Mouse (Mus musculus) spleen, adult 2 months (tissue): ENCODE measurements around the gene Rdh19. TPM values are rescaled to one million over a fixed set of nuclear protein-coding genes. Genes with fewer than 3 reads are reported as not detected.
"Not testable (repeated sequence)": the region's sequence is repeated elsewhere in the genome, so short reads cannot be mapped to it uniquely, and the experiment has no call there.

Experiments used
- DNase-seq, 2 experiments: peaks; one replicate each; pipeline versions ENCODE4 v3.0.0 to v3.0.0-alpha.2; 2012 to 2021; ENCODE audit warnings: low spot score in 2 of 2, low read depth in 1 of 2
- H3K27ac ChIP-seq: fragments of 200-500 bp; 2 replicates; pipeline ENCODE4 v1.5.1; 2012; ENCODE audit warnings: low read length, inconsistent platforms; ENCODE audit not compliant: insufficient read depth
- H3K27me3 ChIP-seq: fragments of 200-500 bp; 2 replicates; pipeline ENCODE4 v1.6.1; 2012; ENCODE audit warnings: mild to moderate bottlenecking, moderate library complexity, low read length, inconsistent platforms; ENCODE audit not compliant: control insufficient read depth, insufficient read depth
- H3K36me3 ChIP-seq: fragments of 200-500 bp; 2 replicates; pipeline ENCODE4 v1.6.1; 2012; ENCODE audit warnings: mild to moderate bottlenecking, low read length, inconsistent platforms; ENCODE audit not compliant: control insufficient read depth, insufficient read depth
- H3K4me1 ChIP-seq: fragments of 200-500 bp; 2 replicates; pipeline ENCODE4 v1.6.1; 2011; ENCODE audit warnings: inconsistent platforms; ENCODE audit not compliant: control insufficient read depth, insufficient read depth, insufficient read length
- H3K4me3 ChIP-seq: fragments of 200-500 bp; 2 replicates; pipeline ENCODE4 v1.5.1; 2011; ENCODE audit warnings: mild to moderate bottlenecking, inconsistent platforms; ENCODE audit not compliant: insufficient read depth, insufficient read length; ENCODE audit errors: extremely low read depth
- CTCF ChIP-seq: fragments of 200-500 bp; IDR thresholded peaks from 2 replicates; pipeline ENCODE4 v1.5.1; 2011; ENCODE audit warnings: mild to moderate bottlenecking, inconsistent platforms; ENCODE audit not compliant: insufficient read depth, insufficient read length, insufficient replicate concordance; ENCODE audit errors: extremely low read depth
- POLR2A ChIP-seq: fragments of 200-500 bp; IDR thresholded peaks from 2 replicates; pipeline ENCODE4 v1.6.1; 2011; ENCODE audit warnings: low read depth, low read length, inconsistent platforms
- WGBS: fragments of 180-500 bp; shearing (Covaris S2); methylation state at CpG from one replicate; pipeline ENCODE4 v1.1.7; 2018; 5-methylcytosine and 5-hydroxymethylcytosine counted together
- polyA plus RNA-seq: library from polyadenylated mRNA; depleted of rRNA; stranded (reverse); fragments of >200 nt; gene quantifications from 2 replicates; pipeline ENCODE4 v1.2.3, GENCODE M21; 2012

The Rdh19 gene
- polyA plus RNA-seq, 1 experiment: not detected

DNA sequence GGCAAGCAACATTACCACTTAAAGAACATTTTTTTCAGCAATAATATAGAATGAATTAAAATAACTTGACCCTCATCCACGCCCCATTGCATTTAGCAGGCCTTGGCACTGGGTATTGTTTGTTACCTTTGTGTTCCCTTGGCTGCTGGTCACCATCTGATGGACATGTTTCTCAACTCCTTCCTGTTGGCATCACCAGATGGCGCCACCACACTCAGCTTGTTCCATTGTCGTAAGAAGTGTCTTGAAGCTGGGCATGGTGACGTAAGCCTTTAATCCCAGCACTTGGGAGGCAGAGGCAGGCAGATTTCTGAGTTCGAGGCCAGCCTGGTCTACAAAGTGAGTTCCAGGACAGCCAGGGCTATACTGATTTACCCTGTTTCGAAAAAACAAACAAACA lies 24.3 kb upstream of the Rdh19 start:
- no peak for DNase-seq
- H3K4me3 ChIP-seq: no peak overlapping the region
- TF ChIP-seq CTCF: no peak
- no peak for TF ChIP-seq POLR2A
- no peaks in the 10 kb centered on the region for H3K36me3 ChIP-seq
- no peaks in the 10 kb centered on the region for H3K27me3 ChIP-seq
- H3K4me1 ChIP-seq: no peaks in the 10 kb centered on the region
- WGBS: 62% methylated on average over 6 of the region's 6 CpGs
- H3K27ac ChIP-seq: no peak overlapping the region

DNA sequence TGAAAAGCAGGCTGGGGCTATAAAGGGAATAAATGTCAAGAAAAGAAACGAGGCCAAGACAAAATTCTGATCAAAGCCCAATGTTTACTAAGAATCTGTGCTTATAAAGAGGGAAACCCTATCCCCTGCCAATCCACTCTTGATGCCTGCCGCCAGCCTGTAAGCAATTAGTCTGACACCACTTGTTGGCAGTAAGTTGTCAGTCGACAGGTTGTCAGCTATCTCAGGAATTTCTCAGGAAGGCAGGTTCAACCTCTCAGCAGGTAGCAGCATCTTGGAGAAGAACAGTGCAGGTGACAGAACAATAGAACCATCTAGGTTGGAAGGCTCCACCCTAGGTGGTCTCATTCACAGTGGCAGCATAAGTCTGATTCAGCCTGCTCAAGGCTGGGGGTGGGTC lies 20.6 kb upstream of the Rdh19 start:
- no peaks in the 10 kb centered on the region for H3K36me3 ChIP-seq
- no peak overlapping the region for H3K4me3 ChIP-seq
- WGBS: 78% methylated on average over 3 of the region's 3 CpGs
- DNase-seq: no peak
- no peaks in the 10 kb centered on the region for H3K4me1 ChIP-seq
- no peaks in the 10 kb centered on the region for H3K27me3 ChIP-seq
- TF ChIP-seq POLR2A (no peak), CTCF (no peak)
- no peak overlapping the region for H3K27ac ChIP-seq

DNA sequence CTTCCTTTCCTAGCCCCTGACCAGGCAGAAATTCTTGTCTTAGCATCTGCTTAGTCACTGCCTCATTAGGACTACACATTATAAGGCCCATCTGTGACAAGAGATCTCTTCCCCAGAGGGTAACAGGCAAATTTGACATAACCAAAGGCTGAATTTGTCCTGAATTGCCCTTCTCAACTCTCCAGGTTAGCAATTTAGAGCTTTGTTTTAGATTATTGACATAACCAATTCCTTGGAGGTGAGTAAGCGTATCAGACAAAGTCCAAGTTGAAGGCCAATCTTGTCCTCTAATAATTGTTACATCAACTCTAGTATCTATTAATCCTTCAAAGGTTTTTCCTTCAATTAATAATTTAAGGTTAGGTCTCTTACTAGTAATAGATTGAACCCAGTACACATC lies 15.5 kb upstream of the Rdh19 start:
- 97% methylated on average over 1 of the region's 1 CpGs for WGBS
- not testable (repeated sequence) for H3K4me1 ChIP-seq, DNase-seq, H3K4me3 ChIP-seq, H3K27ac ChIP-seq, H3K27me3 ChIP-seq, H3K36me3 ChIP-seq

DNA sequence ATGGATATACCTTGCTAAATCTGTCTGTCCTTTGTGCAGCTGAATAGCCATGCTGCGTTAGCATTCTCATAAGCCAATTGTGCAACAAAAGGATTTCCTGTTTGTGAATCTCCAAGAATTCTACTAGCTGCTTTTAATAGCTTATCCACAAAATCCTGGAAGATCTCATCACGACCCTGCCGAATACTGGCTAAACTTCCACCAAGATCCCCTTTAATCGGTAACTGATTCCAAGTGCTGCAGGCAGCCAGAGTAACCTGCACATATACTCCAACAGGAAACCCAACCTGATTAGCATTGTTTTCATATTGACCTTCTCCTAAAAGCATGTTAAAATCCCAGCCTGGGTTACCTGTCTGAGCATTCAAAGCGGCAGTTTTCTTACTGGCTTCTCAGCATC lies 14.4 kb upstream of the Rdh19 start:
- no peak for DNase-seq
- Histone ChIP-seq H3K36me3 (no peaks in the 10 kb centered on the region), H3K4me1 (no peaks in the 10 kb centered on the region), H3K4me3 (no peak overlapping the region), H3K27ac (no peak overlapping the region), H3K27me3 (no peaks in the 10 kb centered on the region)
- TF ChIP-seq CTCF (no peak), POLR2A (no peak)
- WGBS: 82% methylated on average over 5 of the region's 5 CpGs

DNA sequence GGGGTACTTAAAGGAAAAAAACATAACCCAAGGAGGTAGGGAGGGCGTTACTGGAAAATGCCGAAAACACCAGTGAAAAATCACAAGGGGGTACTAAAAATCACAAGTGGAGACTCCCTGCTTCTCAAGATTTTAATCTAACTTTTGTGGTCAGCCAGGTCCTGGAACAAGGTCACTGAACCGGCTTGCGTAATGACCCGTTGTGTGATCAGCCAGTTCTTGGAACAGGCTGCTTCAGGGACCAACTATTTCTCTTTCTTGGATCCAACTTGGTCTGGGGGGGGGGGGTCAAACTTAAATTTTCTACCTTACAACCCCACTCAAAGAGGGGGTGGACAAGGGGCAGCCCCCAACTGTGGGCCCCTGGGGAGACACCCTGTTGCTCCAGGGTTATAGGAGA lies 11.9 kb upstream of the Rdh19 start:
- not testable (repeated sequence) for H3K27ac ChIP-seq, H3K36me3 ChIP-seq, DNase-seq, H3K27me3 ChIP-seq, H3K4me1 ChIP-seq, H3K4me3 ChIP-seq
- 90% methylated on average over 5 of the region's 5 CpGs for WGBS

DNA sequence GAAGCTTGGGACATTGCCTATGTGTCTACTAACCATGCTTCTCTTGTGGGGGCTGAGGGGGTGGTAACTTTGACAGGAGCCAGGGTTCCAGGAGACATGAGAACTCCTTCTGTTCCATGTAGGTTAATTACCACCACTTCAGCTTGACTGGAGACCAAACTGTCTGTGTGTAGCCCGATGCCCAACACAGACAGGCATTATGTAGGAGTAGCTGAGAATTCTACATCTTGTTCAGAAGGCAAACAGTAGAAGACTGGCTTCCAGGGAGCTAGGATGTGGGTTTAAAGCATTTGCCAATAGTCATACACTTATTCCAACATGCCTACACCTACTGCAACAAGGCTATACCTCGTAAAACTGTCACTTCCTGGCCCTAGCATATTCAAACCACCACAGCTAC lies 11.2 kb upstream of the Rdh19 start:
- 92% methylated on average over 2 of the region's 2 CpGs for WGBS
- Histone ChIP-seq H3K4me3 (no peak overlapping the region), H3K27ac (no peak overlapping the region), H3K4me1 (no peaks in the 10 kb centered on the region), H3K36me3 (no peaks in the 10 kb centered on the region), H3K27me3 (no peaks in the 10 kb centered on the region)
- DNase-seq: no peak
- no peak for TF ChIP-seq POLR2A
- no peak for TF ChIP-seq CTCF

DNA sequence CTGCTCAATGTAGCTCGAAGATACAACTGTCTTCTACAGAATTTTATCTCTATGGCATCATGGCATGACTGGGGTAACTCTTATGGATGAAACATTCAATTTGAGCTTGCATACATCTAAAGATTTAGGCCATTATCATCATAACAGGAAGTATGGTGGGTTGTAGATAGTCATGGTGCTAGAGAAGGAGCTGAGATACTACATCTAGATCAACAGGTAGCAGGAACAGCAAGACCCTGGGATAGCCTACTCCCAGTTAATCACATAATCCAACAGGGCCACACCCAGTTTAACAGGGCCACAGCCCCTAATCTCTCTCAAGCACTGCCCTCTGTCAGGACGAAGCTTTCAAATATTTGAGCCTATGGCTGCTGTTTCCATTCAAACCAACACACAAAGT lies 9.0 kb upstream of the Rdh19 start:
- no peak for DNase-seq
- H3K4me1 ChIP-seq: no peaks in the 10 kb centered on the region
- H3K36me3 ChIP-seq: no peaks in the 10 kb centered on the region
- no peak overlapping the region for H3K27ac ChIP-seq
- TF ChIP-seq POLR2A (no peak), CTCF (no peak)
- 75% methylated on average over 2 of the region's 2 CpGs for WGBS
- no peaks in the 10 kb centered on the region for H3K27me3 ChIP-seq
- no peak overlapping the region for H3K4me3 ChIP-seq

DNA sequence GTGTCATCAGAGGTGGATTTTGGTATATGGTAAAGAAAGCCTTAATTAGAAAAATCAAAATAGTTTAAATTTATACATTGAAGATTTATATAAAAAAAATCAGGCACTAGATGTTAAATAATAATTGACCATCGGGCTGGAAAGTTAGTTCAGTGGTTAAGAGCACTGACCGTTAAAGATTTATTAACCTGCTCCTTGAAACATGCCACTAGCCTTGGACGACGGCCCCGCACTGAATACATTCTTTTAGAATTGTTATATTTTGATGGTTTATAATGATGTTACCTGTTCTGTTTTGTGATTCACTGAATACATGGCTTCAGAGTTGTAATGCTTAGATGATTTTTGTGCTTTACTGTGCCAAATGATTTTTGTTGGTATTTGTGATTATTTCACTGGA lies 3.8 kb upstream of the Rdh19 start:
- H3K36me3 ChIP-seq, H3K4me1 ChIP-seq, DNase-seq, H3K27ac ChIP-seq, H3K4me3 ChIP-seq, H3K27me3 ChIP-seq: not testable (repeated sequence)
- 91% methylated on average over 5 of the region's 5 CpGs for WGBS
